Mouse (Mus musculus) gastrocnemius, postnatal 25 days (tissue): ENCODE measurements around the gene Gm49321. TPM values are rescaled to one million over a fixed set of nuclear protein-coding genes. Genes with fewer than 3 reads are reported as not detected.

Source experiments
- DNase-seq: peaks from one replicate; pipeline ENCODE4 v3.0.0; 2022
- long read RNA-seq, 2 experiments: library from polyadenylated mRNA; stranded (forward); transcript quantifications; one replicate each; pipeline ENCODE4 v2.0.0; 2021
- total RNA-seq, 2 experiments: library from RNA; stranded (reverse); gene quantifications; 1 replicate in 1 of 2; 2 replicates in 1 of 2; pipeline ENCODE4 v1.2.3; 2021

Gene Gm49321
- 1 to 10 TPM; 3.0 to 3.6 TPM for total RNA-seq
- long read RNA-seq, experiment 1 = 0 reads
- long read RNA-seq, experiment 2, partial matches to known transcripts = 0 of 1 reads
- long read RNA-seq, experiment 2, other reads (novel, unspliced or antisense) = 1 of 1 reads

GRCm38 (mm10) chr12:73937353-73937752, at the start of gene Gm49321:
Gene Gm49321, plus strand, starts transcription at chr12:73937653.
- DNase-seq = no peak

GRCm38 (mm10) chr12:73888003-73888783, 49.3 kb upstream of the Gm49321 start:
- no peak for DNase-seq

GRCm38 (mm10) chr12:73889571-73889970, 47.9 kb upstream of the Gm49321 start:
- DNase-seq = no peak

GRCm38 (mm10) chr12:73890086-73890485, 47.4 kb upstream of the Gm49321 start:
- DNase-seq = no peak

GRCm38 (mm10) chr12:73892616-73893015, 44.8 kb upstream of the Gm49321 start:
- no peak for DNase-seq

GRCm38 (mm10) chr12:73894838-73895237, 42.6 kb upstream of the Gm49321 start:
- DNase-seq = no peak

GRCm38 (mm10) chr12:73895674-73896073, 41.8 kb upstream of the Gm49321 start:
- DNase-seq = no peak

- no peak for DNase-seq
These were observed 41.0 kb upstream of the Gm49321 start for GRCm38 (mm10) chr12:73896471-73896870.

GRCm38 (mm10) chr12:73898281-73898680, 39.2 kb upstream of the Gm49321 start:
- no peak for DNase-seq

- no peak for DNase-seq
These were observed 33.1 kb upstream of the Gm49321 start for GRCm38 (mm10) chr12:73904133-73904934.

GRCm38 (mm10) chr12:73905041-73905440, 32.4 kb upstream of the Gm49321 start:
- no peak for DNase-seq

- DNase-seq = no peak
These were observed 31.9 kb upstream of the Gm49321 start for GRCm38 (mm10) chr12:73905555-73905954.

- DNase-seq = no peak
These were observed 30.3 kb upstream of the Gm49321 start for GRCm38 (mm10) chr12:73907079-73907672.

- peak; percentile 98 for DNase-seq
These were observed 29.7 kb upstream of the Gm49321 start for GRCm38 (mm10) chr12:73907673-73908150.

GRCm38 (mm10) chr12:73908274-73909012, 29.0 kb upstream of the Gm49321 start:
- DNase-seq = peak; percentile 66

- no peak for DNase-seq
These were observed 28.4 kb upstream of the Gm49321 start for GRCm38 (mm10) chr12:73909013-73909575.

GRCm38 (mm10) chr12:73918479-73918878, 19.0 kb upstream of the Gm49321 start:
- no peak for DNase-seq

- DNase-seq = no peak
These were observed 7.2 kb upstream of the Gm49321 start for GRCm38 (mm10) chr12:73930266-73930665.

- no peak for DNase-seq
These were observed 6.2 kb upstream of the Gm49321 start for GRCm38 (mm10) chr12:73931274-73931673.

- DNase-seq = no peak
These were observed 2.9 kb upstream of the Gm49321 start for GRCm38 (mm10) chr12:73934528-73934927.

GRCm38 (mm10) chr12:73939542-73939941, 2.1 kb downstream of the Gm49321 start:
- peak; percentile 18 for DNase-seq
